Mouse (Mus musculus) erythroblast, embryonic 14.5 days (primary cell): Measurements from ENCODE around the gene Vmn1r205.
"Not testable (repeated sequence)": the region's sequence is repeated elsewhere in the genome, so short reads cannot be mapped to it uniquely, and the experiment has no call there.

Experiments used
- GATA1 ChIP-seq: IDR thresholded peaks from 2 replicates; pipeline ENCODE4 v1.6.1; 2012; ENCODE audit warnings: low read length, inconsistent platforms, mixed read lengths
- TAL1 ChIP-seq: IDR thresholded peaks from 3 replicates; pipeline ENCODE4 v1.6.1; 2012; ENCODE audit warnings: low read length, inconsistent platforms, mixed read lengths

GRCm38 (mm10) chr13:22583336-22583735, 9.5 kb downstream of the Vmn1r205 start:
- not testable (repeated sequence) for TF ChIP-seq GATA1, TAL1
